ENCODE assay signal across 38 mouse cellular contexts in the genomic region with DNA sequence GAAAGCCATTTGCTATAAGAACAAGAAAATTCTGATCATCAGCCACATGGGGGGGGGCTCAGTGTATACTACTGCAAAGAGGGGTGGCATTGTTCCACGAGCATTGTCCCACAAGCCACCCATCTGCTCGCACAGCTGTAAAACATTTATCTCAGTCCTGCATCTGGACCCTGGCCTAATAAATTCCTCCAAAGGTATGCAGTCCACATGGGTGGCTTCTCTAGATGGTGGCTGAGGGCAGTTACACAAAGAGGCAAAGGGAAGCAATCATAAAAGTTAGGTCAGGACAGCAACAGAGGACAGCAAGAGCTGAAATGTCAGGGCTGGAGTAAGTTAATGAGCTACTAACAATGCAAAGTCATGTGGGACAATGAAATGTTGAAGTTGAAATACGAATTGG. TPM values are rescaled to one million over a fixed set of nuclear protein-coding genes. Genes with fewer than 3 reads are reported as not detected.
A peak's percentile ranks its signal among the peaks of the same experiment; 100 is the strongest.
DNase-seq lines count a peak whose midpoint lies in the region; ATAC-seq and TF ChIP-seq lines count a peak whose summit lies in the region.
"Had no signal": no experiment of that assay in that cellular context is flagged by ENCODE, and none has a peak within 500 bp of the region (broad histone marks: within the 10 kb centered on the region; RNA-seq: fewer than 3 reads in every experiment).

No protein-coding gene starts in this region.

- no peak overlapping the region for H3K27ac ChIP-seq in forebrain, embryonic 11.5 days (ENCODE audit: low read depth, low read length)
- no peak overlapping the region for H3K27ac ChIP-seq in forebrain, embryonic 10.5 days
- H3K27ac ChIP-seq in kidney, embryonic 15.5 days, result no peak overlapping the region
- H3K27ac ChIP-seq in gastrocnemius, adult 2 months, result no peak overlapping the region
- H3K27ac ChIP-seq: forebrain, embryonic 15.5 days; hindbrain, embryonic 10.5 days; hindbrain, embryonic 15.5 days; limb, embryonic 13.5 days; midbrain, embryonic 13.5 days; neural tube, embryonic 13.5 days had no signal

- DNase-seq in forebrain, embryonic 11.5 days (ENCODE audit: low spot score), result peak; percentile 30
- DNase-seq in forebrain, embryonic 10.5 days (ENCODE audit: extremely low spot score, low spot score), result no peak
- peak; percentile 77 for DNase-seq in kidney, adult 9 months
- DNase-seq in kidney, postnatal 14 days, result peak; percentile 60
- no peak for DNase-seq in cerebellum, adult 8-10 months
- no peak for DNase-seq in cerebellum, adult 11 months
- no peak for DNase-seq in gastrocnemius, adult 2 months
- DNase-seq: adrenal gland, postnatal 14 days; cerebellum, adult 11-12 months; cerebellum, postnatal 25 days; heart, postnatal 14 days; lung, postnatal 36 days; thymus, postnatal 4 days had no signal

- no peak overlapping the region for H3K4me2 ChIP-seq in forebrain, embryonic 11.5 days (ENCODE audit: low read depth, low read length, severe bottlenecking)
- H3K4me2 ChIP-seq in kidney, embryonic 15.5 days, result no peak overlapping the region
- H3K4me2 ChIP-seq: forebrain, embryonic 15.5 days; hindbrain, embryonic 15.5 days; limb, embryonic 13.5 days; liver, embryonic 11.5 days; midbrain, embryonic 13.5 days; neural tube, embryonic 13.5 days had no signal

- WGBS in forebrain, embryonic 11.5 days, result 70% methylated on average over 3 of the region's 3 CpGs
- 78% methylated on average over 3 of the region's 3 CpGs for WGBS in forebrain, embryonic 10.5 days
- WGBS in kidney, embryonic 15.5 days, result 39% methylated on average over 3 of the region's 3 CpGs

- TF ChIP-seq CTCF in gastrocnemius, adult 2 months (IDR thresholded peaks at IDR 0.05), result no peak

- intact Hi-C loops in gastrocnemius, adult 2 months (cut with DNase I), result no loop called here

- no peak overlapping the region for H3K9ac ChIP-seq in forebrain, embryonic 11.5 days (ENCODE audit: low read length)
- H3K9ac ChIP-seq in kidney, embryonic 15.5 days, result no peak overlapping the region
- H3K9ac ChIP-seq: forebrain, embryonic 15.5 days; hindbrain, embryonic 15.5 days; limb, embryonic 13.5 days; midbrain, embryonic 13.5 days; neural tube, embryonic 13.5 days had no signal

- H3K27me3 ChIP-seq in forebrain, embryonic 11.5 days (ENCODE audit: control insufficient read depth, insufficient read depth, low read length), result no peaks in the 10 kb centered on the region
- no peaks in the 10 kb centered on the region for H3K27me3 ChIP-seq in forebrain, embryonic 10.5 days (ENCODE audit: poor library complexity, severe bottlenecking)
- H3K27me3 ChIP-seq in kidney, embryonic 15.5 days, result no peaks in the 10 kb centered on the region
- H3K27me3 ChIP-seq: CH12.LX; forebrain, embryonic 15.5 days; hindbrain, embryonic 15.5 days; midbrain, embryonic 13.5 days; neural tube, embryonic 13.5 days; Patski had no signal

- H3K36me3 ChIP-seq in forebrain, embryonic 11.5 days (ENCODE audit: control insufficient read depth, insufficient read depth, low read length), result no peaks in the 10 kb centered on the region
- no peaks in the 10 kb centered on the region for H3K36me3 ChIP-seq in forebrain, embryonic 10.5 days (replicated peaks)
- H3K36me3 ChIP-seq in kidney, embryonic 15.5 days, result no peaks in the 10 kb centered on the region
- H3K36me3 ChIP-seq: forebrain, embryonic 15.5 days; hindbrain, embryonic 10.5 days; hindbrain, embryonic 15.5 days; limb, embryonic 13.5 days; midbrain, embryonic 13.5 days; neural tube, embryonic 13.5 days had no signal

- no peak for ATAC-seq in forebrain, embryonic 11.5 days (replicated peaks; ENCODE audit: low FRiP score)
- no peak for ATAC-seq in kidney, embryonic 15.5 days (replicated peaks; ENCODE audit: low FRiP score)
- ATAC-seq: forebrain, embryonic 15.5 days; inflammation-experienced regulatory T-cells, adult 6 months; midbrain, embryonic 13.5 days; Patski had no signal

- no peaks in the 10 kb centered on the region for H3K9me3 ChIP-seq in forebrain, embryonic 11.5 days (ENCODE audit: control insufficient read depth, low read length)
- H3K9me3 ChIP-seq in forebrain, embryonic 10.5 days, result no peaks in the 10 kb centered on the region
- H3K9me3 ChIP-seq in kidney, embryonic 15.5 days (replicated peaks), result no peaks in the 10 kb centered on the region
- H3K9me3 ChIP-seq: forebrain, embryonic 15.5 days; hindbrain, embryonic 10.5 days; hindbrain, embryonic 15.5 days; limb, embryonic 13.5 days; midbrain, embryonic 13.5 days; neural tube, embryonic 13.5 days had no signal

- H3K4me3 ChIP-seq in forebrain, embryonic 11.5 days (ENCODE audit: low read depth, low read length), result no peak overlapping the region
- no peak overlapping the region for H3K4me3 ChIP-seq in forebrain, embryonic 10.5 days
- no peak overlapping the region for H3K4me3 ChIP-seq in kidney, embryonic 15.5 days (replicated peaks)
- H3K4me3 ChIP-seq in gastrocnemius, adult 2 months, result no peak overlapping the region
- H3K4me3 ChIP-seq: forebrain, embryonic 15.5 days; hindbrain, embryonic 10.5 days; hindbrain, embryonic 15.5 days; limb, embryonic 13.5 days; megakaryocyte, embryonic 14.5 days; midbrain, embryonic 13.5 days; neural tube, embryonic 13.5 days had no signal

- H3K4me1 ChIP-seq in forebrain, embryonic 11.5 days (replicated peaks; ENCODE audit: control insufficient read depth, insufficient read depth, low read length), result peaks cover 4% of the 10 kb centered on the region; the same call in 1 of the 2 replicates
- peaks cover 15% of the 10 kb centered on the region for H3K4me1 ChIP-seq in forebrain, embryonic 10.5 days
- peaks cover 8% of the 10 kb centered on the region for H3K4me1 ChIP-seq in kidney, embryonic 15.5 days
- H3K4me1 ChIP-seq: forebrain, embryonic 15.5 days had no signal

RNA-seq across cellular contexts. Expression of a gene that starts 5.4 kb away (rescaled TPM):
- polyA plus RNA-seq in forebrain, embryonic 11.5 days (2014; fragmentation: Nextera tagmentation; extraction: Ambion mirVana), result not detected in 2 replicates
- not detected in 2 replicates for polyA plus RNA-seq in forebrain, embryonic 10.5 days (2016; fragmentation: Nextera tagmentation; extraction: Ambion mirVana)
- 125 and 138 TPM in 2 replicates for polyA plus RNA-seq in kidney, embryonic 15.5 days (2015; fragmentation: Nextera tagmentation; extraction: Ambion mirVana)
- total RNA-seq in gastrocnemius, adult 2 months (2021), result not detected
- total RNA-seq: gastrocnemius, adult 8-10 months; heart, adult 8-10 months had no signal
- polyA plus RNA-seq: C2C12; embryonic facial prominence, embryonic 11.5 days; heart, embryonic 14.5 days; limb, embryonic 13.5 days; lung, embryonic 16.5 days; midbrain, embryonic 13.5 days; stomach, embryonic 14.5 days had no signal

RNA-seq across cellular contexts. Expression of a gene that starts 5.5 kb away (rescaled TPM):
- polyA plus RNA-seq in forebrain, embryonic 11.5 days (2014; fragmentation: Nextera tagmentation; extraction: Ambion mirVana), result not detected in 2 replicates
- polyA plus RNA-seq in forebrain, embryonic 10.5 days (2016; fragmentation: Nextera tagmentation; extraction: Ambion mirVana), result 0.05 and 0.18 TPM in 2 replicates
- 0.09 and 0.16 TPM in 2 replicates for polyA plus RNA-seq in kidney, embryonic 15.5 days (2015; fragmentation: Nextera tagmentation; extraction: Ambion mirVana)
- total RNA-seq in gastrocnemius, adult 2 months (2021), result not detected
- total RNA-seq: adrenal gland, postnatal 14 days; CH12.LX; gastrocnemius, adult 8-10 months; gastrocnemius, postnatal 4 days; heart, adult 8-10 months; heart, postnatal 14 days; layer of hippocampus, adult 18-20 months; layer of hippocampus, postnatal 10 days; left cerebral cortex, adult 18-20 months; left cerebral cortex, postnatal 25 days had no signal
- polyA plus RNA-seq: embryonic facial prominence, embryonic 11.5 days; heart, embryonic 14.5 days; testis, adult 2 months had no signal

Comparison
In these comparisons a context has a peak if more than half of its experiments do, and no peak if none do; other contexts are left out.
1. DNase-seq: peak in forebrain, embryonic 11.5 days (single experiment), kidney, adult 9 months (single experiment) and kidney, postnatal 14 days (single experiment); none in forebrain, embryonic 10.5 days (single experiment), cerebellum, adult 8-10 months (single experiment), cerebellum, adult 11 months (single experiment) and gastrocnemius, adult 2 months (single experiment).
2. RNA of a gene that starts 5.4 kb away (polyA plus RNA-seq): 125 to 138 TPM in kidney, embryonic 15.5 days; not detected in forebrain, embryonic 11.5 days and not detected in forebrain, embryonic 10.5 days; every median in the first group is over 100 times any median in the second.